Mouse (Mus musculus) left cerebral cortex, postnatal 10 days (tissue): ENCODE data around the gene 1700008P02Rik. TPM values are rescaled to one million over a fixed set of nuclear protein-coding genes. Genes with fewer than 3 reads are reported as not detected.
"Not testable (repeated sequence)": the region's sequence is repeated elsewhere in the genome, so short reads cannot be mapped to it uniquely, and the experiment has no call there.

Experiments used
- DNase-seq, 2 experiments: peaks; one replicate each; pipeline ENCODE4 v3.0.0; 2021 to 2022; ENCODE audit warnings: low spot score in 2 of 2, mixed read lengths in 1 of 2; ENCODE audit errors: extremely low spot score in 1 of 2
- intact Hi-C: fragments of 180-260 bp; cut with DNase I; formaldehyde crosslinking; loops from one replicate; pipeline ENCODE4 v1.15.1; 2025
- total RNA-seq, 2 experiments: library from RNA; stranded (reverse); gene quantifications; 2 replicates each; pipeline ENCODE4 v1.2.3; 2021

Gene 1700008P02Rik
- not detected for total RNA-seq

DNA sequence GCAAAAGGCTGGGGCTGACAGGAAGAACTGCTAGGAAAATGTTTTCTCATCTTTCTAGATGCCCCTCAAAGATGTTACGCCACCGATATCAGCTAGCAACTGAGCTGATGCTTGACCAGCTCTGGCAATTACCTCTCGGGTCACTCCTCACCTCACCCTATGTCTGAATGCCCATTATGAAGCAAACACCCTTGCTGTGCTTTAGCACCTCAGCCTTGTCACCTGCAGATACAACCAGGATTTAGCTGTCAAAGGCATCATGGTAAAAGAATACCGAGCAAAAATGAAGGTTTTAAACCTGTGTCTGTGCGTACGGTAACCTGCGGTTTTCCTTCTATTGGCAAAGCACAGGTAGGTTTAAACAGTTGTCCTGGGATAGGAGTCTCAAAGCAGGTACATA lies at the start of gene 1700008P02Rik:
1700008P02Rik (minus strand) TSS at position 101 of the 400 bp plus-strand sequence.
- no peak for DNase-seq
- intact Hi-C loops = no loop called here

DNA sequence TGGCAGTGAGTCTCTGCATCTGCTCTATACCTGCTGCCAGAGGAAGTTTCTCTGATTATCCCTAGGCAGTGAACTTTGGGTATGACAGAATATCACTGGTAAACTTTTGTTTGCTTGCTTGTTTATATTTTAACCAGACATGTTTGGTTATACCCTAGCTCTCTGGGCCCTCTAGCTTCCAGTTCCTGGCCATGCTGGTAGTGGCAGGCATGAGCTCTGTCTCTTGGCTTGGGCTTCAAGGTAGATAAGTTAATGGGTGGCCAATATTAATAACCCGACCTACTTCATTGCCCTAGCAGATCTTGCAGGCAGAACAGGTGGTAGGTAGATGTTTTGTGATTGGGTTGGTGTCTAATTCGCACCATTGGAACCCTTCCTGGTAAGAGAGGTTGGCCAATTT lies 29.2 kb upstream of the 1700008P02Rik start:
- no peak for DNase-seq
- intact Hi-C loops = no loop called here

- intact Hi-C loops, DNase-seq: not testable (repeated sequence)
These were observed 17.9 kb upstream of the 1700008P02Rik start for GRCm38 (mm10) chr3:6638151-6638550.

- no peak for DNase-seq
- intact Hi-C loops = no loop called here
These were observed 14.0 kb upstream of the 1700008P02Rik start for GRCm38 (mm10) chr3:6634256-6634655.

DNA sequence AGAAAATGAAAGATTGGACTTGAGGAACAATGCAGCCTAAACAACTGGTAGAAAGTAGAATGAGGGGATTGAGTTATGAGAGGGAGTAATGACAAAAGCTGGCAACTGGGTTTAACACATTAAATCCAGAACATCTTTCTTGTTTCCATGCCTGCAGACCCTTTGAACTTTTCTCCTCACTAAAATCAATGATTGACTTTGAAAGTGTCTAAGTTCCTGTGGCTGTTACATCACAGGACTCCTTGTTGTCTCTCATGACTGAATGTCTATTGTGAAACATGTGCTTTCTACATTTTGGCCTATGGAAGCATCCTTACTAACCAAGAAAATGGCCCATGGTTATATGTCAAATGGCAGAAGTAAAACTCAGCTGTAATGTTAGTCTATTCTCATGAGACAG lies 2.4 kb downstream of the 1700008P02Rik start:
- DNase-seq = no peak
- intact Hi-C loops = no loop called here
